Mouse (Mus musculus) cerebellum, adult 2 months (tissue): ENCODE results near the gene Agap1.

Source experiments
- CTCF ChIP-seq: fragments of 200-500 bp; IDR thresholded peaks from 2 replicates; pipeline ENCODE4 v1.5.1; 2011; ENCODE audit warnings: low read depth, mild to moderate bottlenecking, control low read depth, low read length, moderate library complexity, borderline replicate concordance; ENCODE audit not compliant: insufficient read depth
- POLR2A ChIP-seq: fragments of 200-500 bp; IDR thresholded peaks from 2 replicates; pipeline ENCODE4 v1.6.1; 2011; ENCODE audit warnings: low read length, control low read depth, borderline replicate concordance; ENCODE audit not compliant: insufficient read depth

DNA sequence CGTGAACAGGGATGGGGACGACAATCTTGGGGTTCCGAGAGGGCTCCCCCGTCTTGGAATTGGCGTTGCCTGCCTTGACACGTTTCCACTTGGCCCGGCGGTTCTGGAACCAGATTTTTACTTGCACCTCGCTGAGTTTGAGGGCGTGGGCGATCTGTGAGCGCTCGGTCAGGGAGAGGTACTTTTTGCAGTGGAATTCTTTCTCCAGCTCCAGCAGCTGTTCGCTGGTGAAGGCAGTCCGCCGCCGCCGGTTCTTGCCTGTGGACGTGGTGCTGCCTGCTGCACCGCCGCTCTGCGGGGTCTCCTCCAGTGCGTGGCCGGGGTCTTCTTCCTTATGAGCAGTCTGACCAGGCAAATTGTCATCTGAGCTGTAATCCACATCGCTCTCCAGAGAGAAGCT lies 474.1 kb downstream of the Agap1 start:
- TF ChIP-seq CTCF (no peak), POLR2A (no peak)
